ENCODE assay signal across 8 mouse cellular contexts in genomic region chr10:5194081-5194670, GRCm38 (mm10).
DNase-seq lines count a peak whose midpoint lies in the region; ATAC-seq and TF ChIP-seq lines count a peak whose summit lies in the region.

No protein-coding gene starts in this region.

- TF ChIP-seq POLR2A in CH12.LX (IDR thresholded peaks at IDR 0.05; ENCODE audit: low read depth, low read length) = no peak
- TF ChIP-seq POLR2A in limb, embryonic 14.5 days (IDR thresholded peaks at IDR 0.05; ENCODE audit: borderline replicate concordance, extremely low read depth, insufficient read depth, insufficient read length) = no peak

- H3K36me3 ChIP-seq in CH12.LX (replicated peaks in 1 of 2; ENCODE audit: control insufficient read depth in 1 of 2, insufficient read depth in 1 of 2, low read length in 1 of 2) = peaks cover 0 to 13% of the 10 kb centered on the region in 2 experiments
- H3K36me3 ChIP-seq in forebrain, embryonic 14.5 days (ENCODE audit: control insufficient read depth, insufficient read depth, low read length) = no peaks in the 10 kb centered on the region
- no peaks in the 10 kb centered on the region for H3K36me3 ChIP-seq in limb, embryonic 14.5 days (ENCODE audit: control insufficient read depth, insufficient read depth, low read length)

- no peak for TF ChIP-seq RAD21 in CH12.LX (IDR thresholded peaks at IDR 0.05; ENCODE audit: low read depth, low read length)

- peak overlapping the region; percentile 61 to 67 (median 62) for H3K4me3 ChIP-seq in CH12.LX (replicated peaks in 1 of 3; ENCODE audit: low read depth in 2 of 3, low read length in 2 of 3, poor library complexity in 1 of 3)
- H3K4me3 ChIP-seq in forebrain, embryonic 14.5 days (ENCODE audit: low read depth, low read length) = peak overlapping the region; percentile 41
- H3K4me3 ChIP-seq in limb, embryonic 14.5 days (replicated peaks; ENCODE audit: low read length) = peak overlapping the region; percentile 38

- TF ChIP-seq CTCF in CH12.LX (conservative IDR thresholded peaks at IDR 0.05 in 1 of 2, IDR thresholded peaks at IDR 0.05 in 1 of 2; ENCODE audit: low read depth in 2 of 2, low read length in 2 of 2) = no peak

- H3K79me2 ChIP-seq in CH12.LX (replicated peaks; ENCODE audit: control insufficient read depth, extremely low read depth, insufficient read depth, poor library complexity, severe bottlenecking) = no peaks in the 10 kb centered on the region

- H3K27ac ChIP-seq in CH12.LX (ENCODE audit: insufficient read depth, low read depth) = 0 out of 2 replicates have a peak overlapping the region, but pooled peaks have one; percentile 60
- peak overlapping the region; percentile 74 for H3K27ac ChIP-seq in forebrain, embryonic 14.5 days (ENCODE audit: low read depth, low read length)
- H3K27ac ChIP-seq in limb, embryonic 14.5 days (replicated peaks; ENCODE audit: low read depth, low read length) = peak overlapping the region; percentile 61

- peak; percentile 4 for ATAC-seq in frontal cortex, adult (ENCODE audit: low TSS enrichment)
- ATAC-seq in forebrain, embryonic 14.5 days = peak; percentile 82
- ATAC-seq in limb, embryonic 14.5 days (ENCODE audit: low FRiP score, low read depth) = peak; percentile 64
- ATAC-seq in neutrophil, adult 5-6 weeks (ENCODE audit: extremely low read depth, insufficient number of reproducible peaks, low FRiP score, poor library complexity, severe bottlenecking) = peak; percentile 33; the same call in 1 of the 2 replicates

- H3K27me3 ChIP-seq in CH12.LX (replicated peaks) = no peaks in the 10 kb centered on the region
- H3K27me3 ChIP-seq in forebrain, embryonic 14.5 days (replicated peaks; ENCODE audit: control insufficient read depth, insufficient read depth, low read length) = no peaks in the 10 kb centered on the region
- no peaks in the 10 kb centered on the region for H3K27me3 ChIP-seq in limb, embryonic 14.5 days (ENCODE audit: control insufficient read depth, insufficient read depth, low read length)

- H3K4me2 ChIP-seq in CH12.LX (ENCODE audit: insufficient read depth, low read depth, poor library complexity, severe bottlenecking) = peak overlapping the region; percentile 99
- peak overlapping the region; percentile 82 for H3K4me2 ChIP-seq in forebrain, embryonic 14.5 days (ENCODE audit: low read length)
- H3K4me2 ChIP-seq in limb, embryonic 14.5 days (replicated peaks; ENCODE audit: low read depth, low read length, severe bottlenecking) = peak overlapping the region; percentile 65

- DNase-seq in frontal cortex, postnatal 14 days (ENCODE audit: low spot score in 2 of 2) = no peak
- DNase-seq in CH12.LX (ENCODE audit: extremely low read depth) = no peak
- no peak for DNase-seq in forebrain, embryonic 14.5 days (ENCODE audit: low spot score)
- DNase-seq in limb, embryonic 14.5 days (ENCODE audit: low spot score) = no peak
- no peak for DNase-seq in thymus, postnatal 36 days
- no peak for DNase-seq in natural killer cell, adult 2 months (ENCODE audit: low spot score in 2 of 2)

- WGBS in forebrain, embryonic 14.5 days = under 1% methylated on average over 13 of the region's 13 CpGs
- WGBS in limb, embryonic 14.5 days = 1% methylated on average over 13 of the region's 13 CpGs

- dilution Hi-C loops in CH12.LX (cut with MboI; ENCODE audit: extremely low pct_ligation_motif_present, extremely low pct_unique_long_range_greater_than_20kb, low sequenced_read_pairs) = no loop called here

- no peaks in the 10 kb centered on the region for H3K9me3 ChIP-seq in CH12.LX (replicated peaks; ENCODE audit: low read length)
- no peaks in the 10 kb centered on the region for H3K9me3 ChIP-seq in forebrain, embryonic 14.5 days (replicated peaks; ENCODE audit: control insufficient read depth, low read length)
- no peaks in the 10 kb centered on the region for H3K9me3 ChIP-seq in limb, embryonic 14.5 days (ENCODE audit: control insufficient read depth, low read length)

- in situ Hi-C loops in CH12.LX (cut with MboI; ENCODE audit: low pct_ligation_motif_present, low pct_unique_long_range_greater_than_20kb, low sequenced_read_pairs) = no loop called here

- peak overlapping the region; percentile 60; the same call in 1 of the 2 replicates for H3K9ac ChIP-seq in CH12.LX (ENCODE audit: insufficient read depth, low read depth)
- peak overlapping the region; percentile 69 for H3K9ac ChIP-seq in forebrain, embryonic 14.5 days (ENCODE audit: low read length)
- peak overlapping the region; percentile 46 for H3K9ac ChIP-seq in limb, embryonic 14.5 days (ENCODE audit: low read depth, low read length, severe bottlenecking)

- peaks cover 0 to 18% of the 10 kb centered on the region in 2 experiments; a peak in 2 of 4 replicates for H3K4me1 ChIP-seq in CH12.LX (ENCODE audit: control insufficient read depth in 1 of 2, insufficient read depth in 2 of 2)
- no peaks in the 10 kb centered on the region for H3K4me1 ChIP-seq in forebrain, embryonic 14.5 days (ENCODE audit: control insufficient read depth, insufficient read depth, low read length)
- H3K4me1 ChIP-seq in limb, embryonic 14.5 days (ENCODE audit: control insufficient read depth, insufficient read depth, low read length) = peaks cover 8% of the 10 kb centered on the region; the same call in 1 of the 2 replicates

- no peak for TF ChIP-seq EP300 in CH12.LX (IDR thresholded peaks at IDR 0.05; ENCODE audit: low read length)

TF ChIP-seq in CH12.LX, 34 proteins besides CTCF, POLR2A, EP300 and RAD21:
- TF ChIP-seq ZKSCAN1 (IDR thresholded peaks at IDR 0.05; ENCODE audit: borderline replicate concordance, low read depth, low read length) (no peak), NRF1 (IDR thresholded peaks at IDR 0.05; ENCODE audit: low read depth, low read length) (no peak), MAFK (IDR thresholded peaks at IDR 0.05; ENCODE audit: insufficient replicate concordance, low read length) (no peak), SMC3 (IDR thresholded peaks at IDR 0.05; ENCODE audit: low read depth, low read length) (no peak), JUN (IDR thresholded peaks at IDR 0.05; ENCODE audit: insufficient read depth, low read depth, low read length) (no peak), KAT2A (IDR thresholded peaks at IDR 0.05; ENCODE audit: insufficient replicate concordance, low read length) (no peak)

Comparison
In these comparisons a context has a peak if more than half of its experiments do, and no peak if none do; other contexts are left out.
1. ATAC-seq: peak in every context shown above with its lines; median percentile 82 in forebrain, embryonic 14.5 days; 64 in limb, embryonic 14.5 days; 33 in neutrophil, adult 5-6 weeks; 4 in frontal cortex, adult.